Mouse (Mus musculus) layer of hippocampus, adult 11-12 months (tissue): Measurements from ENCODE around the gene Faf1.

ENCODE experiments used
- DNase-seq: peaks from one replicate; pipeline ENCODE4 v3.0.0; 2022; ENCODE audit warnings: low spot score

Faf1 gene

DNA sequence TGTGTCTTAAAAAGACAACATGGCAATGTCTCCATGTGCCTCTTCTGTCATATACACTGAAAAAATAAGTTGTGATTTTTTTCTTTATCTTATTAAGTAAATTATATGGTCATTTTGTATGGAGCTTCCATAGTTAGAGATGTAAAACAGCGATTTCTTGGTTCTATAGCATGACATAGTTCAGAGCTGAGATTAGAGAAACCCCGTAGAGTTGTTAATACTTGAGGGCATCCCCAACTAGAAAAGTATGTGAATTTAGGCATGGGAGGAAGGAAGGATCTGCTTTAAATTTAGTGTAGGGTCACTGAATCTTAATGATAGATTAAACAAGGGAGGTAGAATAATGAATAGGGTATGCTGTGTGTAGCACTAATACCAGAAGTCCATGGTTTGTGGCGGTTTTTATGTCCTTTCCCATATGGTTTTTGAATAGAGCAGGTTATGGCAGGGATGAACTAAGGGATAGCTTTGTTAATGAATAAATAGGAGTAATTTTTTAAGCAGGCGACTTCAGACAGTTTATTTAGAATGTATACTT, 106.3 kb downstream of the Faf1 start:
- no peak for DNase-seq

DNA sequence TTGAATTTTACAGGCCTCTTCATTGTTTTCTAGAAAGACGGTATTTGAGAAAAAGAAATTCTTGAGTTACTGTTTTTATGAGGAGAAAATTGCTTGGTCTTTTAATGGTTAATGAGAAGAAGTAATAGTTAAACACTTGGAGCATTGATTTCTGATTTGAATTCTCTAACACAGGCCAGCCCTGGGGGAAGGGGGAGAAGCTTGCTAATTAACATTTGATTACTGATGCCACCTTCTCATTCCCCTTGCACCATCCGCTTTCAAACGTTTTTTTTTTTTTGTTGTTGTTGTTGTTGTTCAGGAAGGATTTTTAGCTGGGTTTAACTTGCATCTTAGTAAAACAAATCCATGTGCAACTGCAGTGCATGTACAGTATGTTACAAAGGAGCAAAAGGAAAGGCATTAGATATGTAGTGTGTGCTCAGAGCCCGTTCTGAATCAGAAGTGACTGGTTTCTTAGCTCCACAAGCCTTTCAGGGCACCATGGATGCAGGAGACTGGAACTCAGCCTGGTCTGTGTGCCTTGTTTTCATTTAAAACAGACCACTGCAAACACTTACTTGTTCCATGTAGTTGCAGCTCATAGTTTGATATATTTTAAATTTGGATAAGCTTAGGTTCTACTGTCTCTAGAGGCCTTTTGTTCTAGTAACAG, 113.1 kb downstream of the Faf1 start:
- no peak for DNase-seq

DNA sequence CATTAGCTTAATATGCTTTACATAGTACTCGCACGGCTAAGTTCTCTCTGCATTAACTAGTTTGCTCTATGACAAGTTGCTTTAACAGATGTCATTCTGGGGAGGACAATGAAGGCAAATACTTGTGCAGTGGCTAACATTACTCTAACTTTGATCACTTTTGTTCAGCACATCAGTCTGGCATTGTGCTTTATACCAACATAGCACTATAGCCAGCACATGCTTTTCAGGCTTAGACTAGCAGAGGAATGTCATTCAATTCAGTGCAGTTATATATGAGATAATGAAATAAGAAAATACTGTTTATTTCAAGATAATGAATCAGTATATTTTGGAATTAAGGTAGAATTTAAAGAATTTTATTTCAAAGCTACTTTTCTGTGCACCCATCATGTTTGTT, 115.9 kb downstream of the Faf1 start:
- no peak for DNase-seq

DNA sequence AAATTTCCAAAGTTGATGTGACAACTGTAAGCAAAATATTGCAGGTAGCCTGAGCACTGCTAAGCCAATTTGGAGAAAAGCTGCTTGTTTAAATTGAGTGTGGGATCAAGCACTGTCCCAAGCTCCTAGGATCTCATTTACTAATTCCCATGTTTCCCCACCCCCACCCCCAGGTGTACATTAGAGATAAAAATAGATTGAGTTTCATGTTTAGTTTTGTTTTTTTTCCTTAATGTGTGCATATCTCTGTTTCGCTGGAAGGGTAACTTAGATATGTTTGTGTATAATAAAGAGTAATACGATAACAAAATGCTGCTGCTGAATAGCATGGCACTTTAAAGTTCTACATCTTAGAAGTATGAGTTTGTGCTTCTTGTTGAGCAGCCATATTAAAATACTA, 116.7 kb downstream of the Faf1 start:
- DNase-seq, result no peak

DNA sequence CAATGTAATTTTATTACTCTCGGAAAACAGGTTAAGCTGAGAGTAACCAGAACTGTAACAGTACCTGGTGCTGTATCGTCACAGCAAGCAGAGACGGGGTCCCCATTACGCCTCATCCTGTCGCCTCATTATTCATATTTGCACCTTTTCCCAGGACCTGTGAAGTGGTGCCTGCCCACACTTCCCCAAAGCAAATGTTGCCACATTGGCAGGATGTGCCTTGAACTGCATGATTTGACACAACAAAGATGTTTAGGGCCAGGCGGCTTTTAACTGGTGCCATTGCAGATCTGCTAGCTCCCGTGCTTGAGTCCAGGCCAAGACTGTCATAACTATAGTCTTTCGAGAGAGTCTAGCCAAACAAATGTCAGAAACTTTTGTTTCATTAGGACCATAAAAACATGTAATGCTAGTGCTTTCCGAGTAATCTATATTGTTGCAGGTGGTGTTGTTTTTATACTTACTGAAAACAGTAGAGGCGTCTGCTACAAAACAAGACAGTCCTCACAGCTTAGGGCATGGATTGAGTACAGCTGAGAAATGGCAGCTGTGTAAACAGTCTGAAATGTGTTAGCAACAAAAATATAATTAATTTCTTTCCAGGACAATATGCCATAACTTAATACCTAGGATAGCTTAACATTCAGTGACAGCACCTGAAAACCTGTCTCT, 121.3 kb downstream of the Faf1 start:
- DNase-seq, result no peak

DNA sequence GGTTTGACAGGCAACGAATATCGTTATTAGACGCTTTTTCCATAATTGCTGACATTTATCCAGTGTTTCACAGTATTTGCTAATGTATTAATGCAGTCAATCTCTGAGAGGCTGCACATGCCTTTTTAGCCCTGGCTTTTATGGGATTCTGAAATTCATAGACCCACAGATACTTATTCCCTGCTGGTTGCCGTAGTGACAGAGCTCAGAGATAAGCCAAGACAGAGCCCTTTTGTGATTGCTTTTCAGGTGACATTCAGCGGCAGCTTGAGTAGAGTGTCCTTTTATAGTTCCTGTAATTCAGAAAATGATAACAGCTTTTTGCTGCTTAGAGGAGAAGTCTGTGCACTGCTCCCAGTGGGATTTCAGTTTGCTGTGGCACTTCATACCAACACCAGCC, 130.0 kb downstream of the Faf1 start:
- no peak for DNase-seq

DNA sequence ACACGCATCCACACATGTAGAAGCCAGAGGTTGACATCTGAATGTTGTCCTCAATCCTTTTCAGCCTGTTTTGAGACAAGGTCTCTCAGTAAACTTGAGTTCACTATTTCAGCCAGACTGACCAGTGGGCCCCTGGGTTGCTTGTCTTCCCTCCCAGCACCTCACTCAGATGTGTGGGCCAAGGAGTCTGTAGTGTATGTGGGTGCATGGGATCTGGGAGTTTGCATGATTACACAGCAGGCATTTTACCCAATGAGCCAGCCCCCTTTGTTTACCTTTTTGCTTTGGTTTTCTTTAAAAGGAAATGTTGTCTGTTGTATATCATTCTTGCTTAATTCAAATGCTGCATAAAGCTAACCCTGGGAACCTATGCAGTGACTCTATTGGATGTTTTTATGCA, 138.8 kb downstream of the Faf1 start:
- no peak for DNase-seq

DNA sequence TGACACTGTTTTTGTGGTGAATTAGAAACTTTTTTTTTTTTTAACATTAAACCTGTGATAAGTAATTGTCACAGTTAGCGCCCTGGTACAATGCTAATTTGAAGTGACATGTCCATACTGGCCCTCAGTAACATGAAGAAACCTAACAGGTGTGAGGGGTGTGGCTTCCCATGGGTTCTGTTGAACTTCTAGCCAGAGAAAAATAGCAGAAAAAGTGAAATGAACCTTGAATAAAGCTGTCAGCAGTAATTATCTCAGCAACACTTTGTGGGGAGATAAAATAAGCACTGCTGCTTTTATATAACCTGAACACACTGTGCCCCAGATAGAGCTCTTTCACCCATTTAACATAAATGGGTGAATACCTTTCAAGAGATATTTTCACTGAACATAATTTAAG, 139.2 kb downstream of the Faf1 start:
- no peak for DNase-seq

DNA sequence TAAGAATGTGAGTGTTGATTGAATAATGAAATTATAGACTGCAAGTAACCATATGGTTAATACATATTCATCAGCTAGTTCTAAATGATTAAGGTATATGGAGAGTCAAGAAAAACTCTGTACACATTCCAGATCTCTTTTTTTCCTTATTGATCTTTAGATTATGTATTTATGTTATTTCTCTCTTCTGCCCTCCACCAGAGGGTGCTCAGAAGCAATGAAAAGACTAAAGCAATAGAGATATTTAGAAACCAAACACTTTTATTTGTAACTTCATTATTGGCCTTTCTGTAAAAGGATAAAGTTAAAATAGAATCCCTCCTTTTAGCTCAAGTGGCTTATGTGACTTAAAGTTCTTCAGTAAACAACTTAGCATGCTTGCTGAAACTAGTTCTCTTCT, 143.1 kb downstream of the Faf1 start:
- no peak for DNase-seq

DNA sequence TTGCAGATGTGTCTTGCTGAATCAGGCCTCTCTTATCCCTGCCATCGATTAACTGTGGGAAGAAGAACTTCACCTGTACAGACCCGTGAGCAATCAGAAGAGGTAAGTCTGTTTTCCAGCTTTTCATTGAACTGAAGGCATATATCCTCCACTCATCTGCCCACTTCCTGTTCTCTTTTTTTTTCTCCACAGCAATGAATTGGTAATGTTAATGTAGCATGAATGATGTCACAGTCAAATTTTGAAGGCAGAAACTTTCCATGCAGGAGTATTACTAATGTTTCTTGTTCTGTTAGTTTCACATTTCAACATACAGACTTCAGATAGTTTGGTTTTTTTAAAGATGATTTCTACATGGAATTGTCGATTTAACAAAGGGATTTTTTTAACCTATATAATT, 153.4 kb downstream of the Faf1 start:
- no peak for DNase-seq

DNA sequence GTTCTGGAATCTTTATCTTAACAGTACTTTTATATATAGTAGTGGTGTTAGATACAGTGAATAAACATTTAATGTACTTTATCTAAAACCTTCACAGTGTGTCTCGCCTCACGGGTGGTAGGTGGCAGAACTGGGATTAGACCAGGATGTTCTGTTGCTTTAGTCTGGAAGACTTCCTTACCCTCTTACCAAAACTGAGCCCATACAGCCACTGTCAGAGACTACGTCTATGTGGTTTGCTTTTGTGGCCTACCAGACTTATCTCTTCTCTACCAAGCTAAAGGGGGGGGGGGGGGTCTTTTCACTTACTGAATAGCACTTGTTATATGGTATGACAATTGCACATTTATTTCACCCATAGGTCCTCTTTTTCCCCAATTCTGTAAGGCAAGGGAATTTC, 181.5 kb downstream of the Faf1 start:
- DNase-seq, result no peak

DNA sequence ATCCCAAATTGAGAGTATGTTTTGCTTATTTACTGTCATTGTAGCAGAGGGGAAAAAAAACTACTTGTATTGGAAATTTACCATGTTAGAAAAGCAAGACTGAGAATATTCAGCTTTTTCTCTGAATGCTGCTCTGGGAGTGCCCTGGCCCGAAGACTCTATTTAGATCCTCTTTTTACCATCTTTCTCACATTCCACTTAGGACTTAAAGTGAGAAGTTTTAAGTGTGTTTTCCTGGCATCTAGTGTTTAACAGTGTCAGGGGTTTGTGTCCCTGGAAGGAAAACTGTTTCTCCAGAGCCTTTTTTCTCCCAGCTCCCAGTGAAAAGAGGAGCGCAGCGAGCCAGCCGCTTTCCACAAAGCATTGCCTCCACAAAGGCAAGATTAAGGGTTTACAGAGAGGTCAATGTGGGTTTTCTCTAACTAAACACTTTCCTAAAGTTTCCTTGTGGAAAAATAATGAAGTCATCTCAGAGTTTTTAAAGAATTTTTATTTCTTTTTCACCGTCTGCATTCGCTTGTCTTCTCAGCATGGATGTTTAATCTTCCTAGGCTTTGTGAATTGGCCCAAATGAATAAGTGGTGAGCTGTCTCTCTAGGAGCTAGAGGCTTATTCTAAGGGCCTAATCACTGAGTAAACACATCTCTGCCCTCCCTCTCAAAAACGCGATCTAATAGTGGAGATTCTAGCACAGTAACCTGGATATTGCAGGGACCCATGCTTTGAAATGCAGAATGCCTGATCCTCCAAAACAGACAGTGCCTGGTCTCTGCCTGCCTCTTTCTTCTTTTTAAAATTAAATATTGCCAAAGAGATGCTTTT, 182.4 kb downstream of the Faf1 start:
- DNase-seq, result no peak

DNA sequence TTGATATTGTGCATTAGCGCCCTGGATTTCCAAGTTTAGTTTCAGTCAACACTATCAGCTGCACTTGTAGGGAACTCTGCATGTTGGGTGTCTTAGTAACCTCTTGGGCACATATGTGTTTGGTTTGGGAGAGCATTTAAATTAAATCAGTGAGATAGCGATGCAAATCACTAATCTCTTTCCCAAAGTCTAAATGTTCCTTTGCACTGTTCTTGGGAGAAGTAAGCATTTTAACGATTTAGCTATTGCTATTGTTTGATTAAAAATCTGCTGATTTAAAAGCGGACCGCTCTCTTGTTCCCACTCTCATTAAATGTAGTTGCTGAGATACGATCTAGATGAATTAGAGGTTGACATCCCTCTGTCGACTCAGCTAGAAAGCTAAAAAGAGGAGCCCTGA, 183.0 kb downstream of the Faf1 start:
- DNase-seq, result no peak

DNA sequence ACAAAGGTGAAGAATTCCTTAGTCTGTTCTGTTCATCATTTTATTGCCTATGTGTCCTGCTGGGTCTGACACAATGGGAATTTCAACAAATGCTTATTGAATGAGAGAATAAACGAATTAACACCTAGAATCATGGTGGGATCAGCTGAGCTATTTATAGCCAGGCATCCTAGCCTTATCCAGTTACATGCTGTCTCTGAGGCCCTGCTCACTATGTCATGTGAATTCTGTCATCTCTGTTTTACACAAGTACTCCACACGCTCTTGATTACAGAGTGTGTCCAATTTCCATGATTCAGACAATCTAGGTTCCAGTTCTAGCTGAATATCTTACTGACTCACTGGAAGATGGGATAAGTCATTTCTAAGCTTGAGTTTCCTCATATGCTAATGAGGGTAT, 183.9 kb downstream of the Faf1 start:
- no peak for DNase-seq

DNA sequence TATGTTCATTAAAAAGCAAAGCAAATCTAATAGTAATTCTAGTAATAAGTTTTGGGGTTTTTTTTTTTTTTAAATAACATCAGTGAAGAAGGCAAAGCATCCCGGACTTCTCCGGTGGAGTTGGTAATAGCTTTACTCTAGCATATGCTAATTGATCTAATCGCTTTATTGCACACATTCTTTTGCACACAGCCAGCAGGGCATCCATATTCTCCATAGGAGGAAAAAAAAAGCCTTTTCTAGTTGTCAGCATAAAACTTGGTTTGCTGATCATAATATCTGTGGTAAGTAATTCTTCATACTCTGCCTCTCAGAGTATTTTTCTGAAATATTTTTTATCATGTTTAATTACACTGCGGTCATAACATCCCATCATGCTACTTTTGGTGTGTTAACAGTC, 185.9 kb downstream of the Faf1 start:
- no peak for DNase-seq

DNA sequence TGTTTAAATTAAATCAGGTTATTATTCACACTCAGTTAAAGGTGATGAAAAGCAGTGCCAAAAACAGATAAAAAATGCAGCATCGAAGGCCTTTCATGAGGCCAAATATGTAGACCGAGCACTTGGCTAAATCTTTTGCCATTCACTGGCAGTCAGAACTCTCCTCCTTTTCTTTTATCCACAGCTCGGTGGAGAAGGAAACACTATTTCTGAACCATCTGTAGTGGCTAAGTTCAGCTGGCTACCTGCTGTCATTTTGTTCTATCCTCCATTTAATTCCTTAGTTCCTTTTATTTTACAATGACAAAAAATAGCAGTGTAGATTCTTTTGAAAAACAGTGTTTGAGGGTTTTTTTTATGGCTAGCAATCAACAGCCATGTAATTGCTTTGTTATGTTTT, 186.6 kb downstream of the Faf1 start:
- no peak for DNase-seq

DNA sequence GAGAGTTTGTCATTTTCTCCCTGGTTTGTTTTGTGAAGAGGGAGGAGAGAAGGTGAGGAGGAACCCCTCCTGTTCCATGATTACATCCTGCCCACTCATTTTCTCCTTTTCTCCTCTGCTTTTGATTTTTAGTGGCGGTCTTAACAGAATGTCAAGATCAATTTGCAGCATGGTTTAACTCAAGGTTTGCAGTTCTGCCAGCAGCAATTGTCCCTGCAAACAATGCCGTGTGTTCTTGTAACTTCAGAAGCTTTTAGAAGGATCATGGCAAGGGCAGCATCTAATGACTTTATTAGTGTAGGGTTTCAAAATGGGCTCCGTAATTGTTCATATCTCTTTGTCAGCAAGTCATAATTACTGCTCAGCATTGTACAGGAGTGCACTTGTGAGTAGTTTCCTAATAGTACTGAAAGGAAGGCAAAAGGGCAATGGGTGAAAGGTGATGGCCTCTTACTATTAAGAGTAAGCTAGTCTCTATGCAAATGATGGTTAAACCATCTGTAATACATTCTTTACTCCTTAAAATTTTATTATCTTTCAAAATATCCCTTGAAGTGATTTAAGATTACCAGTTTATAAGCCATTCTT, 192.6 kb downstream of the Faf1 start:
- no peak for DNase-seq

DNA sequence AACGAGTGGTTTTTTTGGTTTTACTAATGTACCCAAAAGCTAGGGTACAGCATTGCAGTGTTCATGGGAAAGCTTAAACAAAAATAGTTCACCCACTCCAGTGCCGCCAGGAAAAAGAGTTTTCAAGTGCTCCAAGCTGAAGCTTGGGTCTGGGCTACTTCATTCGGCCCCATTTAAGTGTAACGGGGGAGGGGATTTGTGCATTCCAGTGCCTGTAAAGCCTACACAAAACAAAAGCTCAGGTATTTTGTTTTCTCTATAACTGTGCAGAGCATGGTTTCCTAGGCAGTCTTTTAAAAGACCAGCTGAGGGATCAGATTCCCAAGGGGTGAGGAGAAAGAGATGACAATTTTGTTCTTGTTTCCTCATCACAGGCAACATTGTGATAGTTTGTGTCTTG, 207.9 kb downstream of the Faf1 start:
- DNase-seq, result no peak

DNA sequence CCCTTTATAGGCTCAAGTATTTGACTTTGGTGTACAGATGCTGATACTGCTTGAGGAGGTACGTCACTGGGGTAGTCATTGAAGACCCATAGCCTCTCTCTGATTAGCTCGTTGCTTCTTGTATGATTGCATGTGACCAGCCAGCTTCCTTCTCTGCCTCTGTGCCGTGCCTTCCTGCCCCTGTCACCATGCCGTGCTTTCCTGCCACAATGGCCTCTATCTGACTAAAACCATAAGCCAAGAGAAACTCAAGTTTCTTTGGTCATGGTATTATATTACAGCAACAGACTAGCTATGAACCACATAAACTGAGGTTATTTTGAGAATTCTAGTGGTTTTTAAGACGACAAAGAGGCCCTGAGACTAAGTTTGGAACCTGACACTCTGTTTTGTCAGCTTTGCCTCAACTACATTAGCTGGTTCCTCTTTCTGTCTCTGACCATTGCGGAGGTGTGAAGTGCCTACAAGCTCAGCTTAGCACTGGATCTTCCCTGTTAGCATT, 211.5 kb downstream of the Faf1 start:
- no peak for DNase-seq

DNA sequence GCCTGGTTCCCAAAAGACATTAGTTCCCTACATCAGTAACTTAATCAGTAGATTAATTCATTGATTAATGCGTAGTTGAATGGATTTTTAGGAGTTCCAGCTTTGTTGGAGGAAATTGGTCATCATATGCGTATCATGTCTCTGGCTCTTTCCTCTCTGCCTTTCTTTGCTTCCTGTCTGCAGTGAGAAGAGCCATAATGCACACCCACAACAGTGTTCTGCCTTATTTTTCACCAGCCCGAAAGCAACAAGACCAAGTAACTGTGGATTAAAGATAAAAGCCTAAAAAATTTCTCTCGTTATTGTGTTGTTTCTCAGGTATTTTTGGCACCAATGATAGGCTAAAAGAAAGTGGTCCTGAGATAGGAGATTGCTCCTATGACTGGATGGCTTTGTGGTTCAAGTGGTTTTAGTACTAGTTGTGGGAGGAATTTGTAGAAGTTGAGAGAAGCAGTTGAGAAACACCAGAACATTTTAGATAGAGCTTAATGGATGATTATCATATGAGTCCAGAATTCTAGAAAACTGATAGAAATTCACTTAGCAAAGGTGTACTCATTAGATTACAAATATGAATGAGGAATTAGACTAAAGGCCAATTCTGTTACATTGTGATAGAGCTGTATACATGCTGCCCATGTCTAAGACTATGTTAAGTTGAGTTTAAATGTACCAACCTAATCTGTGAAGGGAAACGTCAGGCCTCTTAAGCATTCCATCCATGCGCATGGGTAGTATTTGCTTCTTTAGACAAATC, 221.6 kb downstream of the Faf1 start:
- DNase-seq, result no peak

DNA sequence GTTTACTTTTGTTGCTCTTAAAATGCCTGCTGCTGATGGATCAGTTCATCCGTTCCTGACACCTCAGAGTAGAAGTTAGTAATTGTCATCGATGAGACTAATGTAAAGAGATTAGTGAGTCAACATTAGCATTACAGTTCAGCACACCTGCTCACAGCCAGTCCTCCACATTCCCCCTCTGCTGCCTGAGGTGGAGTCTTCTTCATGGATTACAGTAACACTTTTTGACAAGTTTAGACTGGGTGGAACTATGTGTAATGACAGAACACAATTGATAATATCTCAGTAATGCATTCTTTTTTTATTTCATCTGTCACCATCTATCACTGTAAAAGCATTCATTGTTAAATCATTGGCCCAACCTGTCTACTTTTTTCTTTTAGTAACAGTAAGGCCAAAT, 224.7 kb downstream of the Faf1 start:
- DNase-seq, result no peak

DNA sequence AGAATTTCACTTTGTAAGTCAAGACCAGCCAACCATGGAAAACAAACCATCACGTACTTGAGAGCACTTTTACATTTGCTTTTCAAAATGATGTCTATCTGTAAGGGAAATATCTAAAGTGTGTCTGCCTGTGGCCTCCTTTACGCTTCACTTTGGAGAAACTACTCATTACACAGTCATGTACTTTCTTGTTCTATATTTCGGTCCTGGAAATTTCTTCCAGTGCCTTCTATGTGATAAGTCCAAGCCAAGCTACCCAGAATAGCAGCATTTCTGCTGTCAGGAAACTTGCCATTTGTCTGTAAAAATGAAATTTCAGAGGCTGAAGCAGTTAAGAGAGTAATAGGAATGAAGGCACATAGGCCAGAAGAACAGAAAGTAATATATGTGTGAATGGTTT, 228.1 kb downstream of the Faf1 start:
- DNase-seq, result no peak
